Mouse (Mus musculus): ENCODE measurements at regions not wholly inside any gene's neighbourhood (a gene's known extent, or its start where the extent isn't known, plus 50 kb on each side); places are given as distances from the start of the nearest gene placed in this dataset.
A peak's percentile ranks its signal among the peaks of the same experiment; 100 is the strongest.
"Not testable (repeated sequence)": the region's sequence is repeated elsewhere in the genome, so short reads cannot be mapped to it uniquely, and the experiment has no call there.

DNA sequence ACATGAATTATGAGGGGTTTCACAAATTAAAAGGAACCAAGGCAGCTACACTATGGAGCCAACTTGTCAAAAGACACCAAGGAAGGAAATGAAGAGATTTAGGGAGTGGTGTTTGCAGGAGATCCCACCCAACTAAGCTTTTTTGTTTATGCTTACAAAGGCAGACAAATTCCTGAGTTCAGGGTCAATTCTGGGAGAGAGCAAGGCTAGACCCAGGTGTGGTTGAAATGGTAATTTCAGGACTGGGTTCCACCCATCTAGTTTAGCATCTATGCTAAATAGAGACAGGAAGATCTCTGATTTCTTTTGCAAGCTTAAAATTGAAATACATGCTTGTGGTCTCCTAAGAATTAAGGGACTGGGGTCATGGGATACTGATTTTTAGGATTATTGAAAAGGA lies 286.0 kb upstream of the Pcdh17 start:
- intact Hi-C loops (cut with DNase I): no loop called here
- no peak for DNase-seq (ENCODE audit: extremely low spot score in 1 of 2, low spot score in 2 of 2)

DNA sequence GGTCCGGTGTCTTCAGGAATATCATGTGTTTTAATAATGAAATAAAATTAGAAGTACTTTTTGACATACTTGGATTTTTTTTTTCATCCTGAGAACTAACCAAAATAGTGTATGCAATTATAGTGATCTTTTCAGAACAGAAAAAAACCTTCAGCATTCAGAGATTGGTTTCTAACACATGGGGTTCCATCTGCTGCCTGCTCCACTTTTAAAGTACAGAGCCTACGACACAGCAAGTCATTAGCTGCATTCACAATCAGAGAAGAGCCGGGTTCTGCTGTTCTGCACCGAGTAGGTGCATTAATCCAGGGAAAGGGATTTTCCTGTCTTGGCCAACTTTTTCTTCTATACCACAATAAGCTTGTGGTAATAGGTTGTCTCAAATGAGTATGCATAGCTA lies 267.9 kb upstream of the Pcdh17 start:
- intact Hi-C loops (cut with DNase I): no loop called here

GRCm38 (mm10) chr14:84210949-84211348 lies 232.4 kb upstream of the Pcdh17 start:
- intact Hi-C loops (cut with DNase I): no loop called here

More for the DNA sequence above, 267.9 kb upstream of the Pcdh17 start:
- peak in 1 of 2 experiments; percentile 45 for DNase-seq (ENCODE audit: extremely low spot score in 1 of 2, low spot score in 2 of 2)

DNA sequence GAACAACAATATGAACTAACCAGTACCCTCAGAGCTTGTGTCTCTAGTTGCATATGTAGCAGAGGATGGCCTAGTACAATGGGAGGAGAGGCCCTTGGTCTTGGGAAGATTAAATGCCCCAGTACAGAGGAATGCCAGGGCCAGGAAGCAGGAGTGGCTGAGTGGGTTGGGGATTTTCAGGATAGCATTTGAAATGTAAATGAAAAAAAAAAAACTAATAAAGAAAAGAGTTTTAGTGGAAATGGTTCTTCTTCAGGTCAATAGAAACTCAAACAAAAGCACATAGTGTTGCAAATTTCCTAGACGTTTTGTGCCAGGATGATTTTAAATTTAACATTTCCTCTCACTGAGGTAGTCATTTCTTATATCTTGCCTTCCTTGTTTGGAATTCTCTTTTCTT lies 220.4 kb upstream of the Pcdh17 start:
- intact Hi-C loops (cut with DNase I): no loop called here
- DNase-seq (ENCODE audit: extremely low spot score in 1 of 2, low spot score in 2 of 2): no peak

More at GRCm38 (mm10) chr14:84210949-84211348, 232.4 kb upstream of the Pcdh17 start:
- no peak for DNase-seq (ENCODE audit: extremely low spot score in 1 of 2, low spot score in 2 of 2)

DNA sequence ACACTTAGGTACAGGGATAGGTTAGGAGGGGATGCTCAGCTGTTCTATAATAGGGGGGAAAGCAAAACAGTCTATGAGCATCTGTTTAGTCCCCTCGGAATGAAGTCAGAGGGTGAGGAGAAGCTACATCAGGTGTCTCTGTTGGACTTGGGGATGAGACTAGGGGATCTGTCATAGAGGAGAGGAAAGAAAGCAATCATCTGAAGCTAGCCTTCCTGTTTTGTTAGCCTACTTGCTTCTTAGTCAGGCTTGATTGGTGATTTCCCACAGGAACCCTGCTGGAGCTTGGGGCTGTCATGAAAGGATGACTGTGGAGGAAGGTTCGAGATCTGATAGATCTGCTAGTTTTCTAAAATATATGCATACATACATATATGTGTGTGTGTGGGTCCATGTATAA lies 219.4 kb upstream of the Pcdh17 start:
- intact Hi-C loops (cut with DNase I): no loop called here
- no peak for DNase-seq (ENCODE audit: extremely low spot score in 1 of 2, low spot score in 2 of 2)

GRCm38 (mm10) chr14:84248006-84248405 lies 195.4 kb upstream of the Pcdh17 start:
- intact Hi-C loops (cut with DNase I); DNase-seq (ENCODE audit: extremely low spot score in 1 of 2, low spot score in 2 of 2): not testable (repeated sequence)

- DNase-seq (ENCODE audit: extremely low spot score in 1 of 2, low spot score in 2 of 2): peak in 1 of 2 experiments; percentile 16
- intact Hi-C loops (cut with DNase I): no loop called here
Observed at GRCm38 (mm10) chr14:84252583-84252982, 190.8 kb upstream of the Pcdh17 start.

DNA sequence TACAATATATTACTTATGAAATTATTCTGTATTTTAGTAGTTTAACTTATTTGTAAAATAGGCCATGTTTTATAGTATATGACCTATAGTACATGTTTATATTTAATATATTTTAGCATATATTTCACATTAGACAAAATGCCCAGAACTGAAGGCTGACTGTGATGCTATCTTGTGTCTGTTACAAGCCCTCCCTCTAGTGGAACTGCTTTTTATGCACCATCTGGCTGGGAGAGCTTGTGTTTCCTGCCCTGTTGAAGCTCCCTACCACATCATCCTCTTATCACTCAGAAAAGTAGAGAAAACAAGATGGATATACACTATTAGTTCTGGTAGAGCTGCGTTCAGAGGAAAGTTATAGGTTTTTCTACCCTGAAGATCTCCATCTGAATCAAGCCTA lies 185.7 kb upstream of the Pcdh17 start:
- intact Hi-C loops (cut with DNase I): no loop called here
- peak in 1 of 2 experiments; percentile 8 for DNase-seq (ENCODE audit: extremely low spot score in 1 of 2, low spot score in 2 of 2)

DNA sequence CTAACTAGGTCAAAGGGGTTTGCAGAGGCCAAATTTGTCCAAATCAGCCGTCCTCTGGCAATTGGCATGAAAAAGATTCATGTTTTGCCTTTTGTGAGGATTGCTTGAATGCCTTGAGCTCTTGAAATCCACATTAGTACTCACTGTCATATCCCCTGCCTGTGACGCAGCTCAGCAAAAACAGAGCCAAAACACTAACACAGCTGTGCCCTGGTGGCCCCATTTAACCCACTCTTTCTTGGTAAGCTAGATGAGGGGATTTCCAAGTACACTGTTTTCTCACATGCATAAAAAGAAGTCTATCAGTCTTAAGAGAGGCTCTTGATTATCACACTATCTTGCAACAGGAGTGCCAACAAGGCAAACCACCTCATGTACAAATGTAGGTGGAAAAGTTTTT lies 184.7 kb upstream of the Pcdh17 start:
- DNase-seq (ENCODE audit: extremely low spot score in 1 of 2, low spot score in 2 of 2): no peak
- intact Hi-C loops (cut with DNase I): no loop called here

DNA sequence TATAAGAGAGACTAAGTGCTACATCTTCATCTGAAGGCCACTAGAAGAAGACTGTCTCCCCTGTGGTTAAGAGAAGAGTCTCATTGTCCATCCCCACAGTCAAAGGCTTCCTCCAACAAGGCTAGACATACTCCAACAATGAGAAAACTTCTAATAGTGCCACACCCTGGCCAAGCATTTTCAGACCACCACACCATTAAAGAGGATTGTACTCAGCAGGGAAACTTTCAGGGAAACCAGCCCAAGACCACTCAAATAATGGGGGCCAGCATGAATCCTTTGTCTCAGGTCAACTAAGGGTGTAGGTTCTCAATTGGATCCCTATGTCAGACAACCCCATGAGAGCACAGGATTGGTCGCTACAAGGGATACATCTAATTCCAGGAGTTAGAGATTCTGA lies 179.4 kb upstream of the Pcdh17 start:
- no peak for DNase-seq (ENCODE audit: extremely low spot score in 1 of 2, low spot score in 2 of 2)
- intact Hi-C loops (cut with DNase I): no loop called here

DNA sequence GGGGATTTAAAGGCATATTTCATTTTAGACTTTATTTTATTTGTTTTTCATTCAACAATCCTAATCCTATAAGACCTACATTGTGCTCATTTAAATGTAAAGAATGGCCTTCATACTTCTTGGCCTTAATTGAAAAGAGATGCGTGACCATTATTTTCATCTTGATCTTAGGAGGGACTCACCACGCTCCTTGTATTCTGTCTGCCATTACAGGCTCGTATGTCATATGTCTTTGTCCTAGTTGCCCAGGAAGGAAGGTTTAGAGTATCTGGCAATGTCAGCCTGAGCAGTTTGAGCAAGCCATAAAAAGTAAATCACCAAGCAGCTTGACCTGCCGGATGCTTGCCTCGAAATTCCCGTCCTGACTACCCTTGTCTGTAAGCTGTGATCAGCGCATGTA lies 177.1 kb upstream of the Pcdh17 start:
- DNase-seq (ENCODE audit: extremely low spot score in 1 of 2, low spot score in 2 of 2): no peak
- intact Hi-C loops (cut with DNase I): no loop called here

- no peak for DNase-seq (ENCODE audit: extremely low spot score in 1 of 2, low spot score in 2 of 2)
- intact Hi-C loops (cut with DNase I): no loop called here
Observed at GRCm38 (mm10) chr14:84283440-84284203, 159.7 kb upstream of the Pcdh17 start.

GRCm38 (mm10) chr14:84320738-84321137 lies 122.6 kb upstream of the Pcdh17 start:
- intact Hi-C loops (cut with DNase I): no loop called here
- no peak for DNase-seq (ENCODE audit: extremely low spot score in 1 of 2, low spot score in 2 of 2)

GRCm38 (mm10) chr14:84339604-84340003 lies 103.8 kb upstream of the Pcdh17 start:
- no peak for DNase-seq (ENCODE audit: extremely low spot score in 1 of 2, low spot score in 2 of 2)
- intact Hi-C loops (cut with DNase I): no loop called here
